Mouse (Mus musculus) C2C12 (cell line): ENCODE results near the gene Smco3. TPM values are rescaled to one million over a fixed set of nuclear protein-coding genes. Genes with fewer than 3 reads are reported as not detected.

Experiments used
- H3K27me3 ChIP-seq: one replicate; pipeline ENCODE4 v1.6.1; 2011; ENCODE audit not compliant: control insufficient read depth, insufficient read depth, insufficient read length
- H3K36me3 ChIP-seq: one replicate; pipeline ENCODE4 v1.6.1; 2011; ENCODE audit not compliant: control insufficient read depth, insufficient read depth
- H3K4me3 ChIP-seq: one replicate; pipeline ENCODE4 v1.5.1; 2011; ENCODE audit warnings: mild to moderate bottlenecking, control low read depth; ENCODE audit not compliant: poor library complexity, insufficient read depth, severe bottlenecking
- H3K79me2 ChIP-seq: one replicate; pipeline ENCODE4 v1.6.1; 2011; ENCODE audit not compliant: control insufficient read depth, insufficient read depth
- H3K79me3 ChIP-seq: one replicate; pipeline ENCODE4 v1.6.1; 2011; ENCODE audit warnings: low read depth, control low read depth
- H3ac ChIP-seq: one replicate; pipeline ENCODE3; 2011; ENCODE audit warnings: low read depth; ENCODE audit not compliant: control insufficient read depth, insufficient read length
- CEBPB ChIP-seq: IDR thresholded peaks from one replicate; pipeline ENCODE4 v1.6.1; 2011; ENCODE audit warnings: low read depth, mild to moderate bottlenecking, control low read depth, moderate library complexity
- CTCF ChIP-seq: IDR thresholded peaks from one replicate; pipeline ENCODE4 v1.5.1; 2011; ENCODE audit not compliant: control insufficient read depth, insufficient read depth, insufficient read length
- FOSL1 ChIP-seq: IDR thresholded peaks from one replicate; pipeline ENCODE4 v1.8.0; 2011; ENCODE audit warnings: mild to moderate bottlenecking, low read length; ENCODE audit not compliant: poor library complexity, insufficient read depth, severe bottlenecking
- MAX ChIP-seq: IDR thresholded peaks from one replicate; pipeline ENCODE4 v1.6.1; 2011; ENCODE audit warnings: mild to moderate bottlenecking, control low read depth
- MYOD1 ChIP-seq: IDR thresholded peaks from one replicate; pipeline ENCODE4 v1.6.1; 2011; ENCODE audit warnings: low read depth; ENCODE audit not compliant: control insufficient read depth, insufficient read length
- MYOG ChIP-seq: IDR thresholded peaks from one replicate; pipeline ENCODE4 v1.6.1; 2011; ENCODE audit not compliant: control insufficient read depth, insufficient read length; ENCODE audit errors: extremely low read depth
- USF1 ChIP-seq: IDR thresholded peaks from one replicate; pipeline ENCODE4 v1.6.1; 2011; ENCODE audit warnings: low read depth, mild to moderate bottlenecking, control low read depth, moderate library complexity
- polyA plus RNA-seq: library from polyadenylated mRNA; unstranded; fragments of >200 nt; fragmentation: generic; extraction: Trizol; gene quantifications from one replicate; pipeline ENCODE4 v1.2.1, GENCODE M21; 2012; ENCODE audit warnings: missing spikeins

The Smco3 gene
- polyA plus RNA-seq, 1 experiment = 0.11 TPM

- no peak overlapping the region for H3ac ChIP-seq
- H3K79me2 ChIP-seq = no peaks in the 10 kb centered on the region
- TF ChIP-seq MAX (no peak), FOSL1 (no peak), MYOG (no peak), CEBPB (no peak), CTCF (no peak), USF1 (no peak), MYOD1 (no peak)
- H3K79me3 ChIP-seq = no peaks in the 10 kb centered on the region
- H3K36me3 ChIP-seq = no peaks in the 10 kb centered on the region
- no peaks in the 10 kb centered on the region for H3K27me3 ChIP-seq
- no peak overlapping the region for H3K4me3 ChIP-seq
Observed at GRCm38 (mm10) chr6:136844903-136845302, 9.7 kb upstream of the Smco3 start.

DNA sequence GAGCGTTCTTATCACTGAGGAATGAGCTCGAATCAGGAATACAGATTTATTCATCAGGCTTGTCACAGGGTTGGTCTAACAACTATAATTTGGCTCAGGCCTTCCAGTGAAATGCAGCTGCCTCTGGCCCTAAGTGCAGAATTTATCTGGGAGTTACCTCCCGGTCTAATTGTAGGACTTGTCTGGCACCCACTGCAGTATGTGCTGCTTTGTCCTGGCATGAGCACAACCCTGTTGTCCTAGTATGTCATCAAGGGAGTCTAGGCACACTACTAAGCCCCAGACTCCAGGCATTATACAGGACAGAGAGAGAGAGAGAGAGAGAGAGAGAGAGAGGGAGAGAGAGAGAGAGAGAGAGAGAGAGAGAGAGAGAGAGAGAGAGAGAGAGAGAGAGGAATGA lies 2.1 kb upstream of the Smco3 start:
- no peak for TF ChIP-seq MAX
- no peak for TF ChIP-seq USF1
- TF ChIP-seq CTCF = no peak
- TF ChIP-seq MYOD1 = no peak
- no peak for TF ChIP-seq FOSL1
- no peak for TF ChIP-seq CEBPB
- no peak for TF ChIP-seq MYOG
- H3K79me3 ChIP-seq = no peaks in the 10 kb centered on the region
- no peaks in the 10 kb centered on the region for H3K79me2 ChIP-seq
- no peak overlapping the region for H3ac ChIP-seq
- no peak overlapping the region for H3K4me3 ChIP-seq
- H3K36me3 ChIP-seq = no peaks in the 10 kb centered on the region
- H3K27me3 ChIP-seq = peaks cover 3% of the 10 kb centered on the region

GRCm38 (mm10) chr6:136831712-136832111 lies 3.5 kb downstream of the Smco3 start:
- H3K79me2 ChIP-seq = peaks cover 14% of the 10 kb centered on the region
- H3ac ChIP-seq = no peak overlapping the region
- H3K27me3 ChIP-seq = peaks cover 3% of the 10 kb centered on the region

DNA sequence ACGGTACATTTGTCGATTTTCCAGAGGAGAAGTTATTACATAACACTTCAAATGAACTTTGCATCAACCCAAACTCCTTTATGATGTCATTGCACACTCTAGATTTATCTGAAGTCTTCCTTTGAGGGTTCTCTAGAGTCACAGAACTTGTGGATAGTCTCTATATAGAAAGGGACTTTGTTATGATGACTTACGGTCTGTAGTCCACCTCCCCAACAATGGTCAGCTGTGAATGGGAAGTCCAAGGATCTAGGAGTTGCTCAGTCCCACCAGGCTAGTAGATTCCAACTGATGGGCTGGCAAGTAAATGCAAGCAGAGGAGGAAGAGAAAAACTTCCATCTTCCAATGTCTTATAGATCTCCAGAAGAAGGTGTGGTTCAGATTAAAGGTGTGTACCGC lies 6.6 kb downstream of the Smco3 start:
- TF ChIP-seq CEBPB = no peak
- no peak for TF ChIP-seq CTCF
- no peak for TF ChIP-seq MAX
- no peak for TF ChIP-seq FOSL1
- no peak for TF ChIP-seq USF1
- TF ChIP-seq MYOG = no peak
- no peak for TF ChIP-seq MYOD1
- H3K36me3 ChIP-seq = peaks cover 20% of the 10 kb centered on the region
- H3K79me2 ChIP-seq = peaks cover 37% of the 10 kb centered on the region
- peaks cover 28% of the 10 kb centered on the region for H3K79me3 ChIP-seq
- peak overlapping the region; percentile 38 for H3K4me3 ChIP-seq
- no peaks in the 10 kb centered on the region for H3K27me3 ChIP-seq
- H3ac ChIP-seq = peak overlapping the region; percentile 66

More at GRCm38 (mm10) chr6:136831712-136832111, 3.5 kb downstream of the Smco3 start:
- no peaks in the 10 kb centered on the region for H3K36me3 ChIP-seq
- TF ChIP-seq CEBPB (no peak), FOSL1 (no peak), MAX (no peak), CTCF (no peak), MYOG (no peak), USF1 (no peak), MYOD1 (no peak)
- H3K79me3 ChIP-seq = peaks cover 10% of the 10 kb centered on the region
- no peak overlapping the region for H3K4me3 ChIP-seq

DNA sequence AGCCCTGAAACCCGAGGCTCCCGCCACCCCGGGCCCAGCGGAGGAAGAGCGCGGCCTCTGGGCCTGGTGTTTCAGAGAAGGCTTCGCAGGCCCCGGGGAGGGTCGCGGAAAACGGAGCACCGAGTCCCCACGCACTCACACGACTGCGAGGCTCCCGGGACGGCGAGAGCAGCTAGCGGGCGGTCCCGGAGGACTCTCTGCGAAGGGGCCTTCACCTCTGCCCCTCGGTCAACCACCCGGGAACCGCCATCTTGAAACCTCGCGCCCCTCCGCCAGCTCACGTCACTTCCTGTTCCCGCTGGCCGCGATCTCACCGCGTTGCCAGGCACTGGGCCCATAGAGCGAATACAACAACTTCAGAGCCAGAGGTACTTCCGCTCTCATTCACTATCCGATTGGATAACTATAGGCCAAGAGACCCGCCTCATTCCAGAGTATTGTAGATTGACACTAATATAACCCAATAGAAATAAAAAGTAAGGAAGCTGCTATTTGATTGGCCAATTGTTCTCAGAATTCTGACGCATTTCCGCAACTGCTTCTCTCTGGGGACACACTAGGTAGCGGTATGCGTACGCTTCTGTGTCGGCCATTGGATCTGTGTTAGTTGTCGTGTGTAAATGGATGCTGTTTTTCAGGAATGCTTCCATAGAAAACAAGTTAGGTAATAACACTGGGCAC lies 7.2 kb downstream of the Smco3 start, which contains the start of gene Wbp11:
Gene Wbp11 (minus strand): TSS at position 353 of the 681 bp plus-strand sequence.
- H3K79me2 ChIP-seq = peaks cover 40% of the 10 kb centered on the region
- H3K4me3 ChIP-seq = peak within 1 kb of the TSS; percentile 92
- H3ac ChIP-seq = peak within 1 kb of the TSS; percentile 77
- peaks cover 23% of the 10 kb centered on the region for H3K36me3 ChIP-seq
- no peak for TF ChIP-seq MAX
- TF ChIP-seq FOSL1 = no peak
- no peak for TF ChIP-seq CTCF
- no peak for TF ChIP-seq MYOD1
- no peak for TF ChIP-seq CEBPB
- TF ChIP-seq MYOG = no peak
- TF ChIP-seq USF1 = no peak
- H3K27me3 ChIP-seq = no peaks in the 10 kb centered on the region
- H3K79me3 ChIP-seq = peaks cover 28% of the 10 kb centered on the region

GRCm38 (mm10) chr6:136827516-136827880 lies 7.8 kb downstream of the Smco3 start, which contains the start of gene BC049715:
BC049715 (plus strand) TSS chr6:136827626.
- Histone ChIP-seq H3K4me3 (peak within 1 kb of the TSS; percentile 92), H3K36me3 (peaks cover 28% of the 10 kb centered on the region), H3K27me3 (no peaks in the 10 kb centered on the region), H3K79me2 (peaks cover 45% of the 10 kb centered on the region), H3K79me3 (peaks cover 29% of the 10 kb centered on the region), H3ac (peak within 1 kb of the TSS; percentile 77)
- no peak for TF ChIP-seq FOSL1
- TF ChIP-seq MYOD1 = no peak
- TF ChIP-seq USF1 = no peak
- TF ChIP-seq CEBPB = no peak
- TF ChIP-seq MYOG = no peak
